Mouse (Mus musculus) lung, embryonic 14.5 days (tissue): ENCODE data around the gene Stx1a. TPM values are rescaled to one million over a fixed set of nuclear protein-coding genes. Genes with fewer than 3 reads are reported as not detected.

ENCODE experiments used
- ATAC-seq: fragments of 200-750 bp; cut with Nextera tagmentation; 2 replicates; pipeline ENCODE4 v1.8.0; 2017; ENCODE audit warnings: mild to moderate bottlenecking, moderate TSS enrichment, moderate library complexity; ENCODE audit not compliant: insufficient read depth
- DNase-seq: peaks from one replicate; pipeline ENCODE4 v3.0.0-alpha.2; 2015
- H3K27ac ChIP-seq: fragments of 300-500 bp; sonication (generic); 2 replicates; pipeline ENCODE4 v1.5.1; 2014; ENCODE audit warnings: low read depth, mild to moderate bottlenecking, moderate library complexity
- H3K27me3 ChIP-seq: fragments of 300-500 bp; sonication (generic); 2 replicates; pipeline ENCODE4 v1.6.1; 2014; ENCODE audit warnings: low read length, control low read depth; ENCODE audit not compliant: insufficient read depth
- H3K36me3 ChIP-seq: fragments of 300-500 bp; sonication (generic); 2 replicates; pipeline ENCODE4 v1.6.1; 2014; ENCODE audit warnings: control low read depth; ENCODE audit not compliant: insufficient read depth
- H3K4me1 ChIP-seq: fragments of 300-500 bp; sonication (generic); 2 replicates; pipeline ENCODE4 v1.6.1; 2014; ENCODE audit warnings: antibody characterized with exemption, control low read depth; ENCODE audit not compliant: insufficient read depth
- H3K4me2 ChIP-seq: fragments of 300-500 bp; sonication (generic); 2 replicates; pipeline ENCODE4 v1.6.1; 2014; ENCODE audit warnings: mild to moderate bottlenecking
- H3K4me3 ChIP-seq: fragments of 300-500 bp; sonication (generic); 2 replicates; pipeline ENCODE4 v1.5.1; 2014; ENCODE audit warnings: low read depth, low read length
- H3K9ac ChIP-seq: fragments of 300-500 bp; sonication (generic); 2 replicates; pipeline ENCODE4 v1.6.1; 2014
- H3K9me3 ChIP-seq: fragments of 300-500 bp; sonication (generic); 2 replicates; pipeline ENCODE4 v1.6.1; 2016; ENCODE audit warnings: low read depth, low read length, control low read depth
- CTCF ChIP-seq: IDR thresholded peaks from 2 replicates; pipeline ENCODE4 v1.5.1; 2016; ENCODE audit warnings: antibody characterized with exemption, low read depth
- WGBS: fragments of 180-500 bp; shearing (Covaris S2); extraction: QIAGEN DNeasy Blood & Tissue Kit; methylation state at CpG from one replicate; pipeline ENCODE4 v1.1.7; 2014; 5-methylcytosine and 5-hydroxymethylcytosine counted together
- polyA plus RNA-seq: library from polyadenylated mRNA; unstranded; fragments of >200 nt; fragmentation: Nextera tagmentation; extraction: Ambion mirVana; gene quantifications from 2 replicates; pipeline ENCODE4 v1.2.1, GENCODE M21; 2014

The Stx1a gene
- polyA plus RNA-seq, 1 experiment from 2014 or later: 14.5 TPM

GRCm38 (mm10) chr5:135075655-135076054 lies 52.4 kb downstream of the Stx1a start:
- Histone ChIP-seq H3K4me1 (peaks cover 4% of the 10 kb centered on the region; the same call in 1 of the 2 replicates), H3K36me3 (peaks cover 4% of the 10 kb centered on the region; the same call in 1 of the 2 replicates), H3K27ac (no peak overlapping the region), H3K27me3 (no peaks in the 10 kb centered on the region), H3K9ac (no peak overlapping the region), H3K4me2 (no peak overlapping the region), H3K4me3 (no peak overlapping the region), H3K9me3 (no peaks in the 10 kb centered on the region)
- ATAC-seq (no peak), DNase-seq (no peak)
- 62% methylated on average over 4 of the region's 4 CpGs for WGBS
- peak; percentile 15; the same call in 1 of the 2 replicates for TF ChIP-seq CTCF

DNA sequence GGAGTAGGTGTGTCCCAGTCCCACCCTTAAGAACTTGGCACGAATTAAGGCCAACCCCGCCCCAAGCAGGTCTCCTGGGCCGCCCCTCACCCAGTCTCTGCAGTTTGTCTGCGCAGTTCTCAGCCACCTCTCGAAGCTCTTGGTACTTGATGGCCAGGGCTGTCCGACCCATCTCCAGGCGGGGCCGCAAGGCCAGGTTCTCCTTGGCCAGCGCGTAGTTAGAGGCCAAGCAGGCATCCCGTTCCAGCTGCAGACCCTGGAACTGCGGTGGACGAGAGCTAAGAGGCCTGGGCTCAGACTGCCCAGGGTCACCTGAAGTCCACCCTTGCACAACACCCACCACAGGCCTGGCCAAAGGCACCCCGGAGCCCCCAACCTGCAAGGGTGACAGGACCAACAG lies 53.1 kb downstream of the Stx1a start:
- H3K4me1 ChIP-seq: peaks cover 4% of the 10 kb centered on the region; the same call in 1 of the 2 replicates
- H3K9me3 ChIP-seq: no peaks in the 10 kb centered on the region
- H3K36me3 ChIP-seq: peaks cover 4% of the 10 kb centered on the region; the same call in 1 of the 2 replicates
- peak overlapping the region; percentile 79; the same call in 1 of the 2 replicates for H3K4me2 ChIP-seq
- no peak overlapping the region for H3K27ac ChIP-seq
- ATAC-seq (no peak), DNase-seq (no peak)
- H3K4me3 ChIP-seq: no peak overlapping the region
- 0 out of 2 replicates have a peak overlapping the region, but pooled peaks have one; percentile 10 for H3K9ac ChIP-seq
- no peaks in the 10 kb centered on the region for H3K27me3 ChIP-seq
- 84% methylated on average over 14 of the region's 14 CpGs for whole genome bisulfite sequencing
- TF ChIP-seq CTCF: no peak

GRCm38 (mm10) chr5:135076931-135077505 lies 53.7 kb downstream of the Stx1a start:
- Histone ChIP-seq H3K9ac (peak overlapping the region; percentile 93), H3K4me3 (peak overlapping the region; percentile 90), H3K27me3 (no peaks in the 10 kb centered on the region), H3K27ac (peak overlapping the region; percentile 78), H3K4me1 (peaks cover 4% of the 10 kb centered on the region; the same call in 1 of the 2 replicates), H3K36me3 (peaks cover 4% of the 10 kb centered on the region; the same call in 1 of the 2 replicates), H3K9me3 (no peaks in the 10 kb centered on the region), H3K4me2 (peak overlapping the region; percentile 79)
- DNase-seq: peak; percentile 67
- no peak for TF ChIP-seq CTCF
- ATAC-seq: peak; percentile 45; the same call in 1 of the 2 replicates
- WGBS: 15% methylated on average over 14 of the region's 14 CpGs

GRCm38 (mm10) chr5:135077564-135078481 lies 54.5 kb downstream of the Stx1a start, which contains the start of gene Vps37d:
TSS of gene Vps37d (minus strand) at chr5:135078266.
- Histone ChIP-seq H3K27ac (peak within 1 kb of the TSS; percentile 78), H3K9ac (peak within 1 kb of the TSS; percentile 93), H3K36me3 (no peaks in the 10 kb centered on the region), H3K9me3 (no peaks in the 10 kb centered on the region), H3K4me3 (peak within 1 kb of the TSS; percentile 90), H3K4me2 (peak within 1 kb of the TSS; percentile 79), H3K4me1 (peaks cover 4% of the 10 kb centered on the region; the same call in 1 of the 2 replicates), H3K27me3 (no peaks in the 10 kb centered on the region)
- peak; percentile 70 for TF ChIP-seq CTCF
- peak; percentile 81 for ATAC-seq
- peak; percentile 98 for DNase-seq
- 1% methylated on average over 80 of the region's 83 CpGs for WGBS

DNA sequence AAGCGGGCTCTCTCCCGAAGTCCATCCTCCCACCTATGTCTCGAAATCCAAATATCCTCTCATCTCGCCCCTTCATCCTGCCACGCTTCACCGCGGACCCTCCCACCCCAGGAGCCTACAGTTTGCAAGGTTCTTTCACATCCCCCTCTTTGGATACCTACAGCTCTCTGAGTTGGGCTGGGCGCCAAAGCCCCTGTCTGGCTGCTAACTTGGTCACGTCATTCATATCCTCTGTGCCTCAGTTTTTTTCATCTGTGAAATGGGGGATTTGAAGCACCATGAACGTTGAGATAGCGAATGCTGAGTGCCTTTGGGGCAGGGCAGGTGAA lies 55.2 kb downstream of the Stx1a start:
- Histone ChIP-seq H3K27me3 (no peaks in the 10 kb centered on the region), H3K27ac (no peak overlapping the region), H3K4me1 (peaks cover 1% of the 10 kb centered on the region; the same call in 1 of the 2 replicates), H3K4me2 (peak overlapping the region; percentile 79), H3K9ac (peak overlapping the region; percentile 93; the same call in 1 of the 2 replicates), H3K9me3 (no peaks in the 10 kb centered on the region), H3K4me3 (peak overlapping the region; percentile 90), H3K36me3 (no peaks in the 10 kb centered on the region)
- DNase-seq (no peak), ATAC-seq (no peak)
- WGBS: under 1% methylated on average over 11 of the region's 11 CpGs
- TF ChIP-seq CTCF: no peak

DNA sequence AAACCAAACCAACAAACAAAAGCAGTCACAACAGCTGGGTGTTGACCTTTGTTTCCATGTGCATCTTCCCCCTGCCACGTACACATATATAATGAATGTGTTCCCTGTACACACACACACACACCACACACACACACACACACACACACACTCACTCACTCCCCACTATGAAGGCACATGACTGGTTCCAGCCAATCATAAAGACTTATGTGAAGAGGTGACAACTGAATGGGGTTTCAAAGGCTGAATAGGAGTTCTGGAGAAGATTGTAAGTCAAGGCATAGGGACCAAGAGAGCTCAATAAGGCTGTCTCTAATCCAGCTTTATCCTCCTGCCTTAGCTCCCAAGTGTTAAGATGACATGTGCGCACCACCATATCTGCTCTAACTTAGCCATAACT lies 56.3 kb downstream of the Stx1a start:
- WGBS: 88% methylated on average over 2 of the region's 2 CpGs
- no peaks in the 10 kb centered on the region for H3K36me3 ChIP-seq
- H3K9ac ChIP-seq: no peak overlapping the region
- no peaks in the 10 kb centered on the region for H3K9me3 ChIP-seq
- no peak for TF ChIP-seq CTCF
- H3K27me3 ChIP-seq: no peaks in the 10 kb centered on the region
- DNase-seq: no peak
- no peaks in the 10 kb centered on the region for H3K4me1 ChIP-seq
- ATAC-seq: no peak
- no peak overlapping the region for H3K4me2 ChIP-seq
- H3K4me3 ChIP-seq: no peak overlapping the region
- no peak overlapping the region for H3K27ac ChIP-seq

DNA sequence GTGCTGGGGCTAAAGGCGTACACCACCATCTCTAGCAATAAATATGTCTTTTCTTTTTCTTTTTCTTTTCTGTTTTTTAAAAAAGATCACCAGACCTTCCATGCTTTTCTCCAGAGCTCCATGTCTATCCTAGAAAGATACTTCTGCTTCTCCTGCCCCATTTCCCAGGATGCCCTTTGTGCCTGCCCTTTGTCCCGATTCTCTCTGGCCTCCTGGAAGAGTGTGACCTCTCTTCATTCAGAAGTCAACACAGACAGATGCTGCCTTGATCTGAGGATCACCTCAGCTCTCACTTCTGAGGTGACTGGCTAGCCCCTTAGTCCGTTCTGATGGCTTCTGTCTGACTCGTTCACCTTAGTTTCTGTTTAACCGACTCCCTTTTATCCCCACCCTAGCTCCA lies 57.3 kb downstream of the Stx1a start:
- Histone ChIP-seq H3K9ac (no peak overlapping the region), H3K4me1 (no peaks in the 10 kb centered on the region), H3K27me3 (no peaks in the 10 kb centered on the region), H3K36me3 (no peaks in the 10 kb centered on the region), H3K4me3 (no peak overlapping the region), H3K9me3 (no peaks in the 10 kb centered on the region), H3K27ac (no peak overlapping the region), H3K4me2 (no peak overlapping the region)
- no peak for TF ChIP-seq CTCF
- 87% methylated on average over 5 of the region's 5 CpGs for WGBS
- DNase-seq (no peak), ATAC-seq (no peak)
